Mouse (Mus musculus) embryonic facial prominence, embryonic 12.5 days (tissue): Measurements from ENCODE around the gene Atraid. TPM values are rescaled to one million over a fixed set of nuclear protein-coding genes. Genes with fewer than 3 reads are reported as not detected.

Experiments
- ATAC-seq: fragments of 200-750 bp; cut with Nextera tagmentation; 2 replicates; pipeline ENCODE4 v1.8.0; 2017; ENCODE audit not compliant: insufficient number of reproducible peaks, insufficient read depth, low FRiP score, low TSS enrichment
- H3K27ac ChIP-seq: fragments of 300-500 bp; sonication (generic); 2 replicates; pipeline ENCODE4 v1.5.1; 2016; ENCODE audit warnings: mild to moderate bottlenecking
- H3K27me3 ChIP-seq: fragments of 300-500 bp; sonication (generic); 2 replicates; pipeline ENCODE4 v1.6.1; 2016; ENCODE audit warnings: mild to moderate bottlenecking, moderate library complexity
- H3K36me3 ChIP-seq: fragments of 300-500 bp; sonication (generic); 2 replicates; pipeline ENCODE4 v1.6.1; 2016; ENCODE audit warnings: mild to moderate bottlenecking
- H3K4me1 ChIP-seq: fragments of 300-500 bp; sonication (generic); 2 replicates; pipeline ENCODE4 v1.6.1; 2016
- H3K4me2 ChIP-seq: fragments of 300-500 bp; sonication (generic); replicated peaks from 2 replicates; pipeline ENCODE4 v1.6.1; 2016; ENCODE audit warnings: mild to moderate bottlenecking, moderate library complexity
- H3K4me3 ChIP-seq: fragments of 300-500 bp; sonication (generic); 2 replicates; pipeline ENCODE4 v1.5.1; 2016; ENCODE audit warnings: mild to moderate bottlenecking
- H3K9ac ChIP-seq: fragments of 300-500 bp; sonication (generic); 2 replicates; pipeline ENCODE4 v1.6.1; 2016; ENCODE audit warnings: mild to moderate bottlenecking, moderate library complexity
- H3K9me3 ChIP-seq: fragments of 300-500 bp; sonication (generic); 2 replicates; pipeline ENCODE4 v1.6.1; 2016; ENCODE audit warnings: mild to moderate bottlenecking, moderate library complexity
- WGBS: fragments of 180-500 bp; shearing (Covaris S2); methylation state at CpG from one replicate; pipeline ENCODE4 v1.1.7; 2016; 5-methylcytosine and 5-hydroxymethylcytosine counted together
- polyA plus RNA-seq: library from polyadenylated mRNA; unstranded; fragments of >200 nt; fragmentation: Nextera tagmentation; extraction: Ambion mirVana; gene quantifications from 2 replicates; pipeline ENCODE4 v1.2.1, GENCODE M21; 2016

The Atraid gene
- polyA plus RNA-seq, 1 experiment from 2014 or later = 117 TPM

DNA sequence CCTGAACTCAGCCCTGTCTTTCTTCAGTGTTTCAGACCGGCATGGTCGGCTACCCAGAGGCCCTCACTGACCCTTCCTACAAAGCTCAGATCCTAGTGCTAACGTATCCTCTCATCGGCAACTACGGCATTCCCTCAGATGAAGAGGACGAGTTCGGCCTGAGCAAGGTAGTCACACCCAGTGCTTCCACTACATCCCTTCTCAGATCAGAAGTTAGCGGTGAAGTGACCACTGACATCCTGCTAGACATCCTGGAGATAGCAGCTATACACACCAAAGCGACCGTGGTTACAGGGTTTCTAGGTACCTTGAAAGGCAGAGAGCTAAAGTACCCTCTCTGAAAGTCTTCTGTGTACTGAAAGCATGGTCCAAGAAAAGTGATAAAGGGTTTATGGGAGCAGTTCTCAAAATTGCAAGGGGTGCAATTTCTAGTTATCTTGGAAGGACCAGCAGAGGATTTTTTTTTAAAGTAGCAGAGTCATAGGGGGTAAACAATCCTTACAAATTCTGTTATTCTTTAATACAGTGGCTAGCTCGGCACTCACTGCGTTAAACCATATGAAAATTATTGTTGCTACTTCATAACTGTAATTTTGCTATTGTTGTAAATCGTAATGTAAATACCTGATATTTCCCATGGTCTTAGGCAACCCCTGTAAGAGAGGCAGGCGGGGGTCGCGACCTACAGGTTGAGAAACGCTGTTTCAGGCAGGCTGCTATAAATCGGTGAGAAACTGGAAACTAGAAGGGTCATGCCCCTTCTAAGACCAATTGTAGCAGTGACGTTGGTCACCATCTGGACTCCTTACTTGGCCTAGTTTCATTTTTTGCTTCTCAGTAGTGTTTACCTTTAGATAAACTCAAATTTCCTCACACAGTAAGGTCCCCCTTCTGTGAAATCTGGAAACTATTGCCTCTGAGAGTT, 7.4 kb downstream of the Atraid start:
- H3K4me3 ChIP-seq = peak overlapping the region; percentile 65
- H3K9me3 ChIP-seq = no peaks in the 10 kb centered on the region
- no peaks in the 10 kb centered on the region for H3K27me3 ChIP-seq
- H3K9ac ChIP-seq = peak overlapping the region; percentile 74
- H3K4me1 ChIP-seq = peaks cover 11% of the 10 kb centered on the region
- peaks cover 26% of the 10 kb centered on the region for H3K36me3 ChIP-seq
- peak overlapping the region; percentile 72 for H3K27ac ChIP-seq
- no peak for ATAC-seq
- WGBS = 18% methylated on average over 19 of the region's 19 CpGs
- peak overlapping the region; percentile 88 for H3K4me2 ChIP-seq

DNA sequence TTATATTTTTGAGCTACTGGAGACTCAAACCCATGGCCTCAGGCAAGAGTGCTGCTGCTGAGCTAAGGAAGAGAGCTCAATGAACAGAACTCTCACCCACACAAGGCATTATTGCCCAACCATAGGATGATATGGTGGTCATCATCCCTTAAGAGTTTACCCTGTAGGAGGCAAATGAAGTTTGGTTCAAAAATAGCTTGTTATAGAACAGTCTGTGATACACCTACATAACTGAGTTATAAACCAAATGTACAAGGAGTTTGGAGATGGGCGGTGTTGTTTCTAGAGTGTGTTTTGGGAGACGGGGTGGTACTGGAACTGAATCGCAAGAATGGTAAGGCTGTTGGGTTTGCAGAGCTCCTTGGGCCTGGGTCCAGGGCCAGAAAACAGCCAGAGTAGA, 21.7 kb downstream of the Atraid start:
- H3K27ac ChIP-seq = no peak overlapping the region
- no peak overlapping the region for H3K4me2 ChIP-seq
- no peak overlapping the region for H3K4me3 ChIP-seq
- no peak for ATAC-seq
- H3K9me3 ChIP-seq = no peaks in the 10 kb centered on the region
- no peaks in the 10 kb centered on the region for H3K4me1 ChIP-seq
- WGBS = 97% methylated on average over 3 of the region's 3 CpGs
- no peaks in the 10 kb centered on the region for H3K27me3 ChIP-seq
- H3K9ac ChIP-seq = no peak overlapping the region
- peaks cover 94% of the 10 kb centered on the region for H3K36me3 ChIP-seq

DNA sequence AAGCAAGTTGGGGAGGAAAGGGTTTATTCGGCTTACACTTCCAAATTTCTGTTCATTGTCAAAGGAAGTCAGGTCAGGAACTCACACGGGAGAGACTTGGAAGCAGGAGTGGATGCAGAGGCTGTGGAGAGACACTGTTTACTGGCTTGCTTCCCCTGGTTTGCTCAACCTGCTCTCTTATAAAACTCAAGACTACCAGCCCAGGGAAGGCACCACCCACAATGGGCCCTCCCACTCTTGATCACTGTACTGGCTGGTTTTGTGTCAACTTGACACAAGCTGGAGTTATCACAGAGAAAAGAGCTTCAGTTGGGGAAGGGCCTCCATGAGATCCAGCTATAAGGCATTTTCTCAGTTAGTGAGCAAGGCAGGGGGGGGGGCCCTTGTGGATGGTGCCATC, 22.9 kb downstream of the Atraid start:
- H3K36me3 ChIP-seq = peaks cover 100% of the 10 kb centered on the region
- no peak overlapping the region for H3K4me2 ChIP-seq
- H3K4me1 ChIP-seq = no peaks in the 10 kb centered on the region
- H3K9me3 ChIP-seq = no peaks in the 10 kb centered on the region
- H3K9ac ChIP-seq = no peak overlapping the region
- no peak overlapping the region for H3K27ac ChIP-seq
- no peak for ATAC-seq
- H3K4me3 ChIP-seq = no peak overlapping the region
- no peaks in the 10 kb centered on the region for H3K27me3 ChIP-seq
- 82% methylated on average over 2 of the region's 2 CpGs for WGBS

DNA sequence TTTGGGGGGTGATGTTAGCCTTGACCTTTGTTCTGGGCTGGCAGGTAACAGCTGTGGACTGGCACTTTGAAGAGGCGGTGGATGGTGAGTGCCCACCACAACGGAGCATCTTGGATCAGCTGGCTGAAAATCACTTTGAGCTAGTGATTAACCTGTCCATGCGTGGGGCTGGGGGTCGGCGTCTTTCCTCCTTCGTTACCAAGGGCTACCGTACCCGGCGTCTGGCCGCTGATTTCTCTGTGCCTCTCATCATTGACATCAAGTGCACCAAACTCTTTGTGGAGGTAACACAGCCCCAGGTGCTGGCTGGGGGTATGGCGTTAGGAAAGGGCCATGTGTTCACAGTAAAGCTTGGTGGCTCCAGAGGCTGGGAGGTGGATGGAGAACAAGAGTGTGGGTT, 23.7 kb downstream of the Atraid start:
- 92% methylated on average over 11 of the region's 11 CpGs for WGBS
- Histone ChIP-seq H3K27ac (no peak overlapping the region), H3K27me3 (no peaks in the 10 kb centered on the region), H3K4me3 (no peak overlapping the region), H3K9ac (no peak overlapping the region), H3K9me3 (no peaks in the 10 kb centered on the region), H3K4me1 (no peaks in the 10 kb centered on the region), H3K36me3 (peaks cover 100% of the 10 kb centered on the region), H3K4me2 (no peak overlapping the region)
- ATAC-seq = no peak

DNA sequence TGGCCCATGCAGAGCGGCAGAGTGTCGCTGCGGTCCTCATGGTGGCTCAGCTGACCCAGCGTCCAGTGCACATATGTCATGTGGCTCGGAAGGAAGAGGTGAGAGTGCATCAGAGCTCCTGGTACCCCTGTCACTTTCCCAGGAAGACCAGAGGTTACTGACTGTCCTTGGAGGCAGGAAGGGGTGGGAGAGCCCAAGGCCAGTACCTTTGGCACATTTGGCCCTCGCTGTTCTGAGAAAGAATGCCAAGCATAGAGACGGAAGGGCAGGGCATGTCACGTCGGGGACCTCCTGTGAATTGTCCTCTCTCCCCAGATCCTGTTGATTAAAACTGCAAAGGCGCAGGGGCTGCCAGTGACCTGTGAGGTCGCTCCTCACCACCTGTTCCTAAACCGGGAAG, 25.1 kb downstream of the Atraid start:
- H3K4me1 ChIP-seq = no peaks in the 10 kb centered on the region
- no peaks in the 10 kb centered on the region for H3K9me3 ChIP-seq
- H3K9ac ChIP-seq = no peak overlapping the region
- no peak for ATAC-seq
- H3K36me3 ChIP-seq = peaks cover 100% of the 10 kb centered on the region
- H3K4me3 ChIP-seq = no peak overlapping the region
- H3K27me3 ChIP-seq = no peaks in the 10 kb centered on the region
- H3K27ac ChIP-seq = no peak overlapping the region
- 90% methylated on average over 12 of the region's 12 CpGs for WGBS
- no peak overlapping the region for H3K4me2 ChIP-seq

DNA sequence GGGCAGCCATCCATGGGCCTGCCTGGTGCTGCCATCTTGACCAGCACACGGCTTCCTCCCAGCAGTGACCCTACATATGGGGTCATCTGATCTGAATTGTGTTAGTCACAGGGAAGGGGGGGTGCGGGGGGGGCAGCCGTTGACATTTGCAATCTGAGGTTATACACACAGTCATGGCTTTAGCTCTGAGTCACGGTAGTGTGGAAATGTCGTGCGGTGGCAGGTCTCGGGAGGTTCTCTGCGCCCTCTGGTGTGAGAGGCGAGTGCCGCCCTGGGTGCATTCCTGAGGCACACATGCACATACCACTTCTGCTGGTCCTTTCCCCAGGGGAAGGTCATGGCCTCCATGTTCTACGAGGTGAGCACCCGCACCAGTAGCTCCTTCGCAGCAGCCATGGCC, 28.2 kb downstream of the Atraid start:
- Histone ChIP-seq H3K4me1 (0 out of 2 replicates have a peak, but pooled peaks cover 2% of the 10 kb centered on the region), H3K4me3 (no peak overlapping the region), H3K27ac (no peak overlapping the region), H3K36me3 (peaks cover 79% of the 10 kb centered on the region), H3K9me3 (no peaks in the 10 kb centered on the region), H3K27me3 (no peaks in the 10 kb centered on the region), H3K9ac (no peak overlapping the region), H3K4me2 (no peak overlapping the region)
- ATAC-seq = no peak
- WGBS = 85% methylated on average over 13 of the region's 13 CpGs

DNA sequence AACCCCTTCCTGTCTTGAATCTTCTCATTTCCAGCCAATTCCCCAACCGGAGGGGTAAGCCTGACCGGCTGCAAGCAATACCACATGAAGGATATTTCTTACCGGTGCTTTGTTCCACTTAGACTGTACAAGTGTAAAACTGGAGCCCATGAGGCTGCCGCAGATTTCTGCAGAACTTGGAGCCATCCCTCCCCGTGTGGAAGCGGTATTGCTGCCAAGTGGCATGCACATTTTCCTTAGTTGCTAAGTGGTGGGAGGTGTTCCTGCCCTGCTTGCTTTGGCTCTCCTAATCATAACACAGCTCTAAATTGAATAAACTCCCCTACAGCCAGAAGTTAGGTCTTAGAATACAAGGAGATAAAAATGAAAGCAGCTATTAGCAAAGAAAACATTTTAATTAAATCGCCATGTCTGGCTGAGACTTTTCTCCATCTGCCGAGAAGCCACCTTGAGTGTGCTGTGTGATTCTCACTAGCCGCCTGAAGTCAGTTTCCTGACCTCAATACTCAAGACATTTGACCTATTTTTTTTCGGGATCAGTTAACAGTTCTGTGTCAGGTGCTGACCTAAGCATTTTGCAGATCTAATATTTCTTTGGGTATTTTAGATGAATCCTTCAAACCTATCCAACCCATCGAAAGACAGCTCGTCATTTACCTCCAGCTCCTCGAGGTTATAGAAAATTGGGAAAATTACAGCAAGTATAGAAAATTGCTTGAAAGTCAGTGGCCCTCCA, 32.1 kb downstream of the Atraid start:
- Histone ChIP-seq H3K27ac (no peak overlapping the region), H3K9ac (no peak overlapping the region), H3K36me3 (peaks cover 40% of the 10 kb centered on the region), H3K4me2 (no peak overlapping the region), H3K4me1 (0 out of 2 replicates have a peak, but pooled peaks cover 2% of the 10 kb centered on the region), H3K27me3 (peaks cover 13% of the 10 kb centered on the region), H3K9me3 (no peaks in the 10 kb centered on the region), H3K4me3 (no peak overlapping the region)
- WGBS = 69% methylated on average over 13 of the region's 13 CpGs
- no peak for ATAC-seq

DNA sequence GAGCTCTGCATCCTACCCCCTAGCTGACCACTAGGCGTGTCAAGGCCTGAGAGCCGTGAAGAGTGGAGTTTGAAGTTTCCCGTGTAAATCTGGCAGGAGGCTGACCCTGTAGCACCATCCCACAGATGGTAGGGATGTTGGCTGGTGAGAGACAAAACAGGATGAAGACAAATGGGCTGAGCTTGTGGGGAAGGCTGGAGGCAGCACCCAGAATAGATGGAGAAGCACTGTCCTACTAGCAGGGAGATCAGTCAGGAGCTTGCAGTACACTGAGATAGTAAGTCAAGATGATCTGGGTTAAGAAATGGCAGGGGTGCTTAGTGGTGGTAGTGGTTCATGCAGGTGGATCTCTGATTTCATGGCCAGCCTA, 32.7 kb downstream of the Atraid start:
- H3K9me3 ChIP-seq = no peaks in the 10 kb centered on the region
- H3K36me3 ChIP-seq = peaks cover 35% of the 10 kb centered on the region
- no peak overlapping the region for H3K9ac ChIP-seq
- WGBS = 65% methylated on average over 3 of the region's 3 CpGs
- no peak overlapping the region for H3K27ac ChIP-seq
- no peak overlapping the region for H3K4me3 ChIP-seq
- 0 out of 2 replicates have a peak, but pooled peaks cover 2% of the 10 kb centered on the region for H3K4me1 ChIP-seq
- ATAC-seq = no peak
- peaks cover 13% of the 10 kb centered on the region for H3K27me3 ChIP-seq
- no peak overlapping the region for H3K4me2 ChIP-seq

DNA sequence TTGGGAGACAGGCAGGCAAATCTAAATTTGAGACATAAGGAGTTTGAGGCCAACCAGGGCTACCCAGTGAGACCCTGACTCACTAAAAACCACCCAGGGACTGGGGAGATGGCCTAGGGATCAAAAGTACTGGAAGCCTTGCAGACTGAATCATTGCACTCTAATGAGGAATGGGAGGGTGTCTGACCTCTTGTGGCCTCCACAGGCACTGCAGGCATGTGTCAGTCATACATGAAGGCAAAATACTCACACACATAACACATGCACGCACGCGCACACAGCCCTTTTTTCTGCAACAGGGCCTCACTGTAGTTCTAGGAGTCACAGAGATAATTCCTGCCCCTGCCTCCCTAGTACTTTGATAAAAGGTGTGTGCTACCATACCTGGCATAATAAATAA, 33.3 kb downstream of the Atraid start:
- H3K9me3 ChIP-seq = no peaks in the 10 kb centered on the region
- no peak overlapping the region for H3K9ac ChIP-seq
- no peak overlapping the region for H3K4me2 ChIP-seq
- no peak for ATAC-seq
- H3K4me1 ChIP-seq = 0 out of 2 replicates have a peak, but pooled peaks cover 2% of the 10 kb centered on the region
- peaks cover 29% of the 10 kb centered on the region for H3K36me3 ChIP-seq
- H3K27me3 ChIP-seq = peaks cover 14% of the 10 kb centered on the region
- H3K4me3 ChIP-seq = no peak overlapping the region
- H3K27ac ChIP-seq = no peak overlapping the region
- 81% methylated on average over 3 of the region's 3 CpGs for WGBS

DNA sequence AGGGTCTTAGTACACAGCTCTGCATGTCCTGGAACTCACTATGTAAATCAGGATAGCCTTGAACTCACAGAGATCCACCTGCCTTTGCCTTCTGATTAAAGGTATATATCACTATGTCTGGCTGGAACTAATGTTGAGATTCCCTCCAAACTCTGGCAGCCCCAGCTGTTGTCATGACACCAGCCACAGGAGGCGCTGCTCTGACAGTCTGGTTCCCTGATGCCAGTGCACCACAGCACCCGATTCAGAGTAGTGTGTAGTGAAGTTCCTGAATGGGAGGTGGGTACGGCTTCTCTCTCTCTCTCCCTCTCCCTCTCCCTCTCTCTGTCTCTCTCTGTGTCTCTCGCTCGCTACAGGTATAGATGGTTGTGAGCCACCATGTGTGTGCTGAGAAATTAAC, 34.2 kb downstream of the Atraid start:
- Histone ChIP-seq H3K4me3 (no peak overlapping the region), H3K4me2 (no peak overlapping the region), H3K4me1 (0 out of 2 replicates have a peak, but pooled peaks cover 2% of the 10 kb centered on the region), H3K27ac (no peak overlapping the region), H3K36me3 (peaks cover 19% of the 10 kb centered on the region), H3K27me3 (peaks cover 19% of the 10 kb centered on the region), H3K9me3 (no peaks in the 10 kb centered on the region), H3K9ac (no peak overlapping the region)
- 15% methylated on average over 5 of the region's 5 CpGs for WGBS
- no peak for ATAC-seq

DNA sequence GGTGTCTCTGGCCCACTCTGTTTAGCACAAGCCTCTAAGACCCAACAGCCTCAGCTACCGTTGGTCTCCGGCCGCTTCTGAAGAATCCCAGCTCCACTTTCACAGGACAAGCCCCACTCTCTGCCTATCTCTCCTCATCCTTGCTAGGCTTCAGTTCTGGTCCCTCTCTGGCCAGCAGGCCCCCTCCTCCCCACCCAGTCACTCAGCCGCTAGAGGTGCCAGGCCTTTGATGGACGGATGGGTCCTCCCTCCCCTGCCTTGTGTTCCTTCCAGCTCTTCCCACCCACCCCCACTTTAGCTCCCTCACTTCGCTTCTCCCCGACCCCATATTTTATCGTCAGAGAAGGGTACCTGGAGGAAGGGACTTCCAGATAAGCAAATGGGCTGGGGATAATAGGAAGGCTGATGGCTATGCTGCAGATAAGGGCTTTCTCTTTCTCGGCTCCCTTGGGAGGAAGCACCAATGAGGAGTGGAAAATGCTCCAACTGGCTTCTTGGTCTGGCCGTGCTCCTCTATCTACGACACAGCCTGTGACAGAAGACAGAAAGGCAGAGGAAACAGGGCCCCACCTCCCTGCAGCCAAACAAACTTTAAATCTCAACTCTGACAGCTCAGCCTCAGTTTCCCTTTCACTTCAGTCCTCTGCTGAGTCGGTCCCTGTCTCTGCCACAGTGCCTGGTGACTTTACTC, 35.0 kb downstream of the Atraid start:
- peaks cover 12% of the 10 kb centered on the region for H3K36me3 ChIP-seq
- H3K4me1 ChIP-seq = 0 out of 2 replicates have a peak, but pooled peaks cover 2% of the 10 kb centered on the region
- WGBS = 43% methylated on average over 12 of the region's 12 CpGs
- no peak overlapping the region for H3K4me3 ChIP-seq
- H3K27me3 ChIP-seq = peaks cover 25% of the 10 kb centered on the region
- no peak overlapping the region for H3K9ac ChIP-seq
- H3K27ac ChIP-seq = no peak overlapping the region
- no peak overlapping the region for H3K4me2 ChIP-seq
- no peak for ATAC-seq
- no peaks in the 10 kb centered on the region for H3K9me3 ChIP-seq
